Mouse (Mus musculus): Measurements from ENCODE around the gene Rasgef1b.

The Rasgef1b gene

DNA sequence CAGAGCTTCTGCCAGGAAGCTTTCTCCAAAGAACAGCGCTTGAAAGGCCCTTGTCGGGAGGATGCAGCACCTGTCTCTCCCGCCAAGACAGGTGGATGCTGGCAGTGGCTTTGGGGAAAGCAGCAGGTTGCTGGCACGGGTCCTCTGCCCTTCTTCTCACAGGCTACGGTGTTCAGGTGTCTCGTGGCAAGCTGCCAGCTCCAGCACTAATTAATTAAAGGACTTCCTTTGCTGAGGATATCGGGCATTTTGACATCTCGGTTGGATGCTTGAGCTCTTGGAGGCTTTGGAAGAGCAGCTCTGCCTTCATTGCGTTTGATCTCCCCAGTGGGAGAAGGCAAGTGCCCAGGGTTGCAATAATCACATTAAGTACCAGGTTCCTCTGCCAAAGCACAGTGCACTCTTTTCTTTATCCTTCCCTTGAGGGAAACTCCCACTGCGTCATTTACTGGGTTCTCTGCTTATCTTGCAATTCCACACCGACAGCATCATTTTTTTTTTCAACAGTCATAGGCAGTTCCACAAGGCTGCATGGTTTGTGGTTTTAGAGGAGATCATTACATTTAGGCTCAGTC, 187.5 kb downstream of the Rasgef1b start:
- no peak for DNase-seq (ENCODE audit: low spot score)

GRCm38 (mm10) chr5:99533416-99533815, 195.4 kb downstream of the Rasgef1b start:
- no peak for DNase-seq (ENCODE audit: low spot score)

DNA sequence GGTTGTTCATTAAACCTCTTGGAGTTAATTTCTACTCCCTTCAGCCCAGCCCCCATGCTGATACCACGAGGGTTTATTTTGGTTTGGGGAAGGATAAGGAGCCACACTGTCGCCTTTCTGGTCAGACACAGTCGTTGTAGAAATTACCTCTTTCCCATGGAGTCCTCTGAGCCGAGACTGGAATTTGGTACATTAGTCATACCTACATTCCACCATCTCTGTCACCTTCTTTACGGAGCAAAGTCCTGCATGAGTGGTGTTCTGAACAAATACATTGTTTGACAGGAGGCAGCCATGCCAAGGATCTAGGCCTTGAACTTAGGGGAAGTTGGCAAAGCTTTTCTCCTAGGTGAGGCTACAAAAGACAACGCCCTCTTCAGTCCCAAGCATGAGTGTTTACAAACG, 202.1 kb downstream of the Rasgef1b start:
- no peak for DNase-seq (ENCODE audit: low spot score)

GRCm38 (mm10) chr5:99525649-99526048, 203.2 kb downstream of the Rasgef1b start:
- no peak for DNase-seq (ENCODE audit: low spot score)

GRCm38 (mm10) chr5:99522571-99523269, 206.1 kb downstream of the Rasgef1b start:
- no peak for DNase-seq (ENCODE audit: low spot score)

DNA sequence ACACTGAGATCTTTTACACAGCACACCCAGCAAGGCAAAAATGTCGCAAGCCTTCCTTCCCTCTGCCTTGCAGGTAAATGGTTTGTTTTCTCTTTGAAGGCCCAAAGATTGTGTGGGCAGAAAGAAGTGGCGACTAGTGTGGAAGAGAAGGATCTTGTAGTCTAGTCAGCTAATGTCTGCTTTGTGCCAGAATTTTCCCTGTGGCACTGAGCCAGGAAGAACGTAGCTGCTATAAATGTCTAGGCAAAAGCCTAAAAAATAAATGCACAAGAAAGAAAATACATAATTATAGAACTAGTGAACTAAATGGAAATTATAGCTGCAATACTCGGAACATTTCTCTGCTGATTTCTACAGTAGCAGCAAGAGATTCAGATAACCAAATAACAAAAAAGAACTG, 207.5 kb downstream of the Rasgef1b start:
- no peak for DNase-seq (ENCODE audit: low spot score)

DNA sequence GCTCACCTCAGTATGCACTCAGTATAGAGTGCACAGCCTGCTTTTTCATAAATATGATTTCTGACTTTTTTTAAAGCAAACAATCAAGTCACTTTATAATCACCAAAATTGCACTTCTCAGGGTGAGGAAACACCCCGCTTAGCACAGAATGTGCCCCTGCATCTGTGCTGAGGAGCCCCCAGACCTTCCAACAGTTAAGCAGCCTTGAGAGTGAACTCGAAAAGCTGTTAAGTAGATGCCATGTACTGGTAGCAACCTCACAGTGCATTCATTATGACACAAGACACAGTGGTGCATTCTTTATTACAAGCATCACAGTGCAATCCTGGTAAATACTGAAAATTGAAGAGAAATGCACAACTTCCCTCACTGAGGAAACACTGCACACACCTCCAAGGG, 209.3 kb downstream of the Rasgef1b start:
- DNase-seq (ENCODE audit: low spot score) = no peak

DNA sequence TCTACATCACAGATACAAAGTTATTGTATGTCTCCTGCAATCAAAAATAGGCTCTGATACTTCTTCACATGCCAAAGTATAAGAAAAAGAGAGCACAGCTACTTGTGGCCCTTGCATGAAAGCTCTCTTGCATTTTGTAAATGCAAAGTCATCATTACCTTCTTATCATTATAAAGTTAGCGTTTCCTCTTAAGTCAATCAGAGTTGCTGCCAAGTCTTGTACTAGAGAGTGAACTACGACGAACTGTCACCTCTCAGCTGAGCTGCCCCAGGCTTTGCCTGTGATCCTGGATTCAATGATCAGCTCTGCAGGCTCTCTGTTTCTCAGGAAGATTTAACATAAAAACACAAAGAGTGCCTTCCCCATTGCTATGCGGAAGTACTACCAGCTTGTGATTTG, 209.8 kb downstream of the Rasgef1b start:
- DNase-seq (ENCODE audit: low spot score) = no peak

GRCm38 (mm10) chr5:99516207-99516606, 212.7 kb downstream of the Rasgef1b start:
- no peak for DNase-seq (ENCODE audit: low spot score)

GRCm38 (mm10) chr5:99515764-99516163, 213.1 kb downstream of the Rasgef1b start:
- no peak for DNase-seq (ENCODE audit: low spot score)

- no peak for DNase-seq (ENCODE audit: low spot score)
These were observed 215.5 kb downstream of the Rasgef1b start for GRCm38 (mm10) chr5:99513209-99513880.

DNA sequence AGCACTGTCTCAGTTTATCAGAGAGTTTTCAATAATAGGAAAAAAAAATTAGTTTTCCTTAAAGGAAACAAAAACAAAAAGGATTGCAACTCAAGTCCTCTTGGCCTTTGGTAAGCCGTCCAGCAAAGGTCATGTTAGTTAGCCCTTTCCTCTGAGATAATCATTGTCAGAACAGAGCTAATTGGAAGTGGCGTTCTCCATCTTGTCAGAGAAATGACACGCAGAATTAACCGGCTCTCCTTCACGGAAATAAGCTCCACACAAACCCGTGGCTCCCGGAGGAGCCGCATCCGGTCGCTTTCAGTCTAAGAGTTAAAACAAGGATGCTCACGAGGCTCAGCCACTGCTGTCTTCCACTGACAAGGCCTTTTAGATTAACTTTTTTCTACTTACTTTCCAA, 217.8 kb downstream of the Rasgef1b start:
- no peak for DNase-seq (ENCODE audit: low spot score)

DNA sequence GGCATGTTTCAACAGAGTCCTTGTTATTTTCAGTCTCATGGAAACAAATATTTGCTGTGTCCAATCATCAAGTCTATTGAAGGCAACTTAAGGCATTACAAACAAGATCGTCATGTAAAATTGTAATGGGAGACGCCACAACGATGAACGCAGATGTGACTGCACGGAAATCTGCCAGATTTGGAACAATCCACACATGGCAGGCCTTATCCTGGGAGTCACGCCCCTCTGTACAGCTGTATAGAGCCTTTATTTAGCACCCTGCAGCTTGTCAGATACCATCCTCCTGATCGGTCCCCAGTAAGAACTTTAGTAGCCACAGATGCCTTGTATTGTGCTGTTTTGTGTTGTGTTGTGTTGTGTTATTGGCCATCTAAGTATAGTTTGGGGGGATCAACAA, 222.8 kb downstream of the Rasgef1b start:
- no peak for DNase-seq (ENCODE audit: low spot score)

GRCm38 (mm10) chr5:99504349-99504830, 224.5 kb downstream of the Rasgef1b start:
- DNase-seq (ENCODE audit: low spot score) = no peak

- DNase-seq (ENCODE audit: low spot score) = no peak
These were observed 226.2 kb downstream of the Rasgef1b start for GRCm38 (mm10) chr5:99502681-99503080.

- DNase-seq (ENCODE audit: low spot score) = no peak
These were observed 229.3 kb downstream of the Rasgef1b start for GRCm38 (mm10) chr5:99499404-99500089.

- DNase-seq (ENCODE audit: low spot score) = no peak
These were observed 231.0 kb downstream of the Rasgef1b start for GRCm38 (mm10) chr5:99497856-99498255.

DNA sequence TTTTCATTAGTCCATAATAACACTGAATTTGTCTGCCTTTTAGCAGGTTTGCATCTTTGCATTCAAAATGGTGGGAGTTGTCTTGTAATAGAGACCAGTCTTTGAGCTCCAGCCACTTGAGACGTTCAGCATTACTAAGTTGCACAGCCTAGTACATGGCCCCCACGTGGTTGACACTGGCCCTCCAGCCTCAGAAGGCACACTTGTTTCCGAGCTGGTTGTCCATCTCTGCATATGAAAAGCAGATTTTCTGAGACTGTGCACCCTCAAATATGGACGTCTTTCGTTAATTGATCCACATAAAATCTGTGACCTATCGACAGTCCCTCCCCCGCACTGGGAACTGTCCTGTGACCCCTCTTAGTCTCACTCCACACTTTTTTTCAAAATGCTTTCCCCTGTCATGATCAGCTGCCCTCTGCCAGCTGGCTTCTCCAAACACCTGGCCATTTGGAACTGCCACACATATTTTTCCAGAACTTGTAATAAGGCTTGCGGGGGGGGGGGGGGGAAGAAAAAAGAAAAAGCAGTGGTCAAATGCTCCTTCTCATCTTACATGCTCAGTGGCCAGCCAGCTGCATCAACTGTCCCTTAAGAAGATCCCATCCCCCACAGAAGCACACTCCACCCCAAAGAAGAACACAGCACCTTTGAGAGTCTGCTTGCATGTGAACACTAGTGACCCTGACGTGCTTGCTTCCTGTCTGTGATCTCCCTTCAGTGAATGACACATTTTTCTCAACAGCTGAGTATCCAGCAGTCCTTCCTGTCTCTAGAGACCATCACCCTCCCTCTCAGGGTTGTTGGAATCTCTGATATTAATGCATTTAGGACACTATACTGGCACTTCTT, 231.7 kb downstream of the Rasgef1b start:
- no peak for DNase-seq (ENCODE audit: low spot score)

DNA sequence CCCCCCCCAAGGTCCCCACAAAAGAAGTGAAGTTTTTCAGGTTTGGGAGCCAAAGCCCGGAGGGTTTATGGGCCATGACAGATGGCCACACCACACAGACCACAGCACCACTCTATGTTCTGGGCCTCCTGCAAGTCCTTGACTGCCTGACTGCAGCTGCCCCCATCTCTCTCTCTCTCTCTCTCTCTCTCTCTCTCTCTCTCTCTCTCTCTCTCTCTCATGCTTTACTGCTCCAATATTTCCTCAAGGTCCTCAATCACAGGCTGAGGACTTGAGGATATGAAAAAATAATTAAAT, 232.8 kb downstream of the Rasgef1b start:
- no peak for DNase-seq (ENCODE audit: low spot score)

GRCm38 (mm10) chr5:99495354-99496156, 233.3 kb downstream of the Rasgef1b start:
- no peak for DNase-seq (ENCODE audit: low spot score)

GRCm38 (mm10) chr5:99493861-99494260, 235.0 kb downstream of the Rasgef1b start:
- no peak for DNase-seq (ENCODE audit: low spot score)

Data from adipocyte (in vitro differentiated cells).